Mouse (Mus musculus): ENCODE data around the gene Cry1. TPM values are rescaled to one million over a fixed set of nuclear protein-coding genes. Genes with fewer than 3 reads are reported as not detected.

The Cry1 gene
- polyA plus RNA-seq, 1 experiment = 6.1 TPM

GRCm38 (mm10) chr10:85128453-85128852 is 56.4 kb downstream of the Cry1 start:
- peaks cover 2% of the 10 kb centered on the region for H3K36me3 ChIP-seq (ENCODE audit: control insufficient read depth, insufficient read depth)
- H3ac ChIP-seq (ENCODE audit: control insufficient read depth, insufficient read length) = no peak overlapping the region
- H3K79me2 ChIP-seq (ENCODE audit: control insufficient read depth, insufficient read depth) = peaks cover 3% of the 10 kb centered on the region
- peak overlapping the region; percentile 84 for H3K4me2 ChIP-seq (ENCODE audit: low read depth)
- H3K27me3 ChIP-seq (ENCODE audit: control insufficient read depth, insufficient read depth, insufficient read length) = no peaks in the 10 kb centered on the region
- no peak for TF ChIP-seq POLR2A (IDR thresholded peaks at IDR 0.05; ENCODE audit: insufficient read length, low read depth)
- TF ChIP-seq REST (IDR thresholded peaks at IDR 0.05; ENCODE audit: insufficient read depth, insufficient read length) = peak; percentile 59
- no peak for TF ChIP-seq E2F4 (IDR thresholded peaks at IDR 0.05; ENCODE audit: insufficient read depth)
- H3K4me3 ChIP-seq = peak overlapping the region; percentile 64

DNA sequence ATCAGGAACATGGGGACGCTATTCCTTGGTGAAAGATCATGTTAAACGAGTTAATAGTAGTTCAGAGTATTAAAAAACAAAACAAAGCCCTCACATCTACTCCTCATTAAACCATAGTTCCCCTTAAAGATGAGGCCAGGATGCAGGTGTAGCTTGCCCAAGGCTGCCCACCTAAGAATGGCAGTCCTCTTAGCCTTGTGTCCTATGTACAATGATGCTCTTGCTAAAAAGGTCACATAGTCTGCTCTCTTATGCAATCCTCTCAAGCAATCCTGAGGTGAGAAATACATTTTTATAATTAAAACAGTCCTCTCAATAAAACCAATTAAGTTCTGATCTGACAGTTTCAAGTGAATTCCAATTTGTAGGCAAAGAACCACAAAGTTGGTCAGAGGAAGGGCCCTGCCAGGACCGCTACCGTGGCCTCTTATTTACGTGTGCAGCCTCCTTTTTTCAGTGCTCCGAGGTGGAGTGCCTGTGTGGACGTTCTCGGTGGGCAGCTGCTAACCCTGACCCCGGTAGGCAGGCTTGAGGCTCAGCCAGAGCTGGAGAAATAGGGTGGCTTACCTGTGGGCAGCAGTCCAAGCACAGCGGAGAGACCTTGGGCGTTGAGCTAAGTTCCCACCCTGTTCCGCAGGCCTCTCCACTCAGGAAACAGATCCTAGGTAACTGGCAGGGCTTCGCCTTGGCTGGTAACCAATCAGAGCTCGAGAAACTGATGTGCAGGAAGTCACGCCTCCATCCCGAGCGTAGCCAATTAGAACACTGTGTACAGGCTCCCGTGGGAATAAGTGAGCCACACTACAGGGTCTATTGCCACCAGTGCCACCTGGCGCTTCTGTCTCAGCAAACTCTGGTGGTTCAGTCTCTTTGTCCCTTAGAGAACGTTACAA is 57.2 kb downstream of the Cry1 start, which contains the start of gene Mterf2:
Gene Mterf2, minus strand, starts transcription at position 633 of the 893 bp plus-strand sequence.
- Histone ChIP-seq H3K36me3 (ENCODE audit: control insufficient read depth, insufficient read depth) (peaks cover 4% of the 10 kb centered on the region), H3ac (ENCODE audit: control insufficient read depth, insufficient read length) (no peak within 1 kb of the TSS), H3K27me3 (ENCODE audit: control insufficient read depth, insufficient read depth, insufficient read length) (no peaks in the 10 kb centered on the region), H3K4me3 (peak within 1 kb of the TSS; percentile 64), H3K79me2 (ENCODE audit: control insufficient read depth, insufficient read depth) (peaks cover 3% of the 10 kb centered on the region), H3K4me2 (ENCODE audit: low read depth) (peak within 1 kb of the TSS; percentile 84)
- peak; percentile 33 for TF ChIP-seq SRF (IDR thresholded peaks at IDR 0.05; ENCODE audit: control insufficient read depth, insufficient read length, low read depth)
- TF ChIP-seq POLR2A (IDR thresholded peaks at IDR 0.05; ENCODE audit: insufficient read length, low read depth) = peak; percentile 13
- TF ChIP-seq POLR2AphosphoS2 (IDR thresholded peaks at IDR 0.05; ENCODE audit: insufficient read length, low read depth) = peak; percentile 54
- TF ChIP-seq MYOG (IDR thresholded peaks at IDR 0.05; ENCODE audit: control insufficient read depth in 1 of 3, insufficient read depth in 1 of 3, insufficient read length in 2 of 3, low read depth in 2 of 3) = no peak
- no peak for TF ChIP-seq MAX (IDR thresholded peaks at IDR 0.05; ENCODE audit: low read depth)
- TF ChIP-seq TCF3 (IDR thresholded peaks at IDR 0.05; ENCODE audit: insufficient read length, low read depth) = no peak
- TF ChIP-seq E2F4 (IDR thresholded peaks at IDR 0.05; ENCODE audit: insufficient read depth) = no peak
- TF ChIP-seq MYOD1 (IDR thresholded peaks at IDR 0.05; ENCODE audit: control insufficient read depth in 1 of 3, insufficient read length in 2 of 3, low read depth in 2 of 3) = no peak
- peak; percentile 21 for TF ChIP-seq USF1 (IDR thresholded peaks at IDR 0.05; ENCODE audit: low read depth)
- no peak for TF ChIP-seq TCF12 (IDR thresholded peaks at IDR 0.05; ENCODE audit: insufficient read depth, poor library complexity, severe bottlenecking)
- no peak for TF ChIP-seq REST (IDR thresholded peaks at IDR 0.05; ENCODE audit: insufficient read depth, insufficient read length)
- TF ChIP-seq CEBPB (IDR thresholded peaks at IDR 0.05; ENCODE audit: insufficient read depth, poor library complexity, severe bottlenecking) = no peak

- Histone ChIP-seq H3K27me3 (ENCODE audit: control insufficient read depth, insufficient read depth, insufficient read length) (no peaks in the 10 kb centered on the region), H3ac (ENCODE audit: control insufficient read depth, insufficient read length) (no peak overlapping the region), H3K79me2 (ENCODE audit: control insufficient read depth, insufficient read depth) (peaks cover 3% of the 10 kb centered on the region), H3K4me2 (ENCODE audit: low read depth) (no peak overlapping the region), H3K4me3 (no peak overlapping the region), H3K36me3 (ENCODE audit: control insufficient read depth, insufficient read depth) (peaks cover 18% of the 10 kb centered on the region)
- TF ChIP-seq POLR2AphosphoS2 (IDR thresholded peaks at IDR 0.05; ENCODE audit: insufficient read length, low read depth) = no peak
- TF ChIP-seq CEBPB (IDR thresholded peaks at IDR 0.05; ENCODE audit: insufficient read depth, poor library complexity, severe bottlenecking) = no peak
- no peak for TF ChIP-seq E2F4 (IDR thresholded peaks at IDR 0.05; ENCODE audit: insufficient read depth)
- TF ChIP-seq SRF (IDR thresholded peaks at IDR 0.05; ENCODE audit: control insufficient read depth, insufficient read length, low read depth) = no peak
- no peak for TF ChIP-seq TCF12 (IDR thresholded peaks at IDR 0.05; ENCODE audit: insufficient read depth, poor library complexity, severe bottlenecking)
- no peak for TF ChIP-seq MAX (IDR thresholded peaks at IDR 0.05; ENCODE audit: low read depth)
- no peak for TF ChIP-seq TCF3 (IDR thresholded peaks at IDR 0.05; ENCODE audit: insufficient read length, low read depth)
- TF ChIP-seq USF1 (IDR thresholded peaks at IDR 0.05; ENCODE audit: low read depth) = no peak
- no peak for TF ChIP-seq REST (IDR thresholded peaks at IDR 0.05; ENCODE audit: insufficient read depth, insufficient read length)
- no peak for TF ChIP-seq MYOG (IDR thresholded peaks at IDR 0.05; ENCODE audit: control insufficient read depth in 1 of 3, insufficient read depth in 1 of 3, insufficient read length in 2 of 3, low read depth in 2 of 3)
- TF ChIP-seq MYOD1 (IDR thresholded peaks at IDR 0.05; ENCODE audit: control insufficient read depth in 1 of 3, insufficient read length in 2 of 3, low read depth in 2 of 3) = no peak
- no peak for TF ChIP-seq POLR2A (IDR thresholded peaks at IDR 0.05; ENCODE audit: insufficient read length, low read depth)
Measured at GRCm38 (mm10) chr10:85125184-85125583, 59.7 kb downstream of the Cry1 start.

GRCm38 (mm10) chr10:85114409-85114808 is 70.5 kb downstream of the Cry1 start:
- Histone ChIP-seq H3ac (ENCODE audit: control insufficient read depth, insufficient read length) (no peak overlapping the region), H3K36me3 (ENCODE audit: control insufficient read depth, insufficient read depth) (peaks cover 45% of the 10 kb centered on the region), H3K4me2 (ENCODE audit: low read depth) (no peak overlapping the region), H3K4me3 (no peak overlapping the region), H3K79me2 (ENCODE audit: control insufficient read depth, insufficient read depth) (peaks cover 36% of the 10 kb centered on the region), H3K27me3 (ENCODE audit: control insufficient read depth, insufficient read depth, insufficient read length) (no peaks in the 10 kb centered on the region)
- TF ChIP-seq POLR2A (IDR thresholded peaks at IDR 0.05; ENCODE audit: insufficient read length, low read depth) = no peak
- TF ChIP-seq TCF3 (IDR thresholded peaks at IDR 0.05; ENCODE audit: insufficient read length, low read depth) = peak; percentile 58
- TF ChIP-seq SRF (IDR thresholded peaks at IDR 0.05; ENCODE audit: control insufficient read depth, insufficient read length, low read depth) = peak; percentile 75
- TF ChIP-seq TCF12 (IDR thresholded peaks at IDR 0.05; ENCODE audit: insufficient read depth, poor library complexity, severe bottlenecking) = peak; percentile 27
- TF ChIP-seq MYOG (IDR thresholded peaks at IDR 0.05; ENCODE audit: control insufficient read depth in 1 of 3, insufficient read depth in 1 of 3, insufficient read length in 2 of 3, low read depth in 2 of 3) = peak; percentile 76 to 96 (median 86)
- TF ChIP-seq MYOD1 (IDR thresholded peaks at IDR 0.05; ENCODE audit: control insufficient read depth in 1 of 3, insufficient read length in 2 of 3, low read depth in 2 of 3) = peak in 2 of 3 experiments; percentile 91 to 94
- no peak for TF ChIP-seq USF1 (IDR thresholded peaks at IDR 0.05; ENCODE audit: low read depth)
